Mouse (Mus musculus) midbrain, postnatal 0 days (tissue): Measurements from ENCODE around the gene Ldlrad3. TPM values are rescaled to one million over a fixed set of nuclear protein-coding genes. Genes with fewer than 3 reads are reported as not detected.

Experiments
- ATAC-seq: fragments of 200-750 bp; cut with Nextera tagmentation; 2 replicates; pipeline ENCODE4 v1.8.0; 2017; ENCODE audit warnings: moderate number of reproducible peaks, mild to moderate bottlenecking, moderate TSS enrichment, moderate library complexity; ENCODE audit not compliant: low FRiP score
- DNase-seq: peaks from one replicate; pipeline ENCODE4 v3.0.0-alpha.2; 2015; ENCODE audit warnings: low spot score
- H3K27ac ChIP-seq: fragments of 300-500 bp; sonication (generic); 2 replicates; pipeline ENCODE4 v1.5.1; 2014; ENCODE audit warnings: low read depth, mild to moderate bottlenecking, low read length, mixed read lengths
- H3K27me3 ChIP-seq: fragments of 300-500 bp; sonication (generic); 2 replicates; pipeline ENCODE4 v1.6.1; 2014; ENCODE audit warnings: low read length, control low read depth, mixed read lengths; ENCODE audit not compliant: insufficient read depth
- H3K36me3 ChIP-seq: fragments of 300-500 bp; sonication (generic); 2 replicates; pipeline ENCODE4 v1.6.1; 2014; ENCODE audit warnings: low read length, control low read depth, mixed read lengths; ENCODE audit not compliant: insufficient read depth
- H3K4me1 ChIP-seq: fragments of 300-500 bp; sonication (generic); 2 replicates; pipeline ENCODE4 v1.6.1; 2014; ENCODE audit warnings: mild to moderate bottlenecking, control low read depth, antibody characterized with exemption, low read length, mixed read lengths; ENCODE audit not compliant: insufficient read depth
- H3K4me2 ChIP-seq: fragments of 300-500 bp; sonication (generic); 2 replicates; pipeline ENCODE4 v1.6.1; 2014; ENCODE audit warnings: low read depth, mild to moderate bottlenecking, low read length, mixed read lengths; ENCODE audit not compliant: poor library complexity, severe bottlenecking
- H3K4me3 ChIP-seq: fragments of 300-500 bp; sonication (generic); 2 replicates; pipeline ENCODE4 v1.5.1; 2014; ENCODE audit warnings: low read depth, mild to moderate bottlenecking, low read length, moderate library complexity
- H3K9ac ChIP-seq: fragments of 300-500 bp; sonication (generic); replicated peaks from 2 replicates; pipeline ENCODE4 v1.6.1; 2014; ENCODE audit warnings: mild to moderate bottlenecking, low read length, moderate library complexity, mixed read lengths; ENCODE audit not compliant: poor library complexity, severe bottlenecking
- H3K9me3 ChIP-seq: fragments of 300-500 bp; sonication (generic); 2 replicates; pipeline ENCODE4 v1.6.1; 2016; ENCODE audit warnings: low read length, control low read depth
- CTCF ChIP-seq: IDR thresholded peaks from 2 replicates; pipeline ENCODE4 v1.5.1; 2016; ENCODE audit warnings: antibody characterized with exemption, mild to moderate bottlenecking
- WGBS: fragments of 180-500 bp; shearing (Covaris S2); extraction: QIAGEN DNeasy Blood & Tissue Kit; methylation state at CpG from one replicate; pipeline ENCODE4 v1.1.7; 2014; 5-methylcytosine and 5-hydroxymethylcytosine counted together
- polyA plus RNA-seq: library from polyadenylated mRNA; unstranded; fragments of >200 nt; fragmentation: Nextera tagmentation; extraction: Ambion mirVana; gene quantifications from 2 replicates; pipeline ENCODE4 v1.2.1, GENCODE M21; 2015
- total RNA-seq: library from RNA; depleted of rRNA; stranded (reverse); fragments of >200 nt; gene quantifications from 2 replicates; pipeline ENCODE4 v1.2.3, GENCODE M21; 2014; rRNA removed

Gene Ldlrad3
- total and polyA plus RNA-seq, 2 experiments from 2014 or later, result 18.4 to 25.0 TPM

GRCm38 (mm10) chr2:101906379-101906690, 279.9 kb downstream of the Ldlrad3 start:
- Histone ChIP-seq H3K4me1 (no peaks in the 10 kb centered on the region), H3K27me3 (no peaks in the 10 kb centered on the region), H3K9me3 (no peaks in the 10 kb centered on the region), H3K4me2 (peak overlapping the region; percentile 50), H3K36me3 (0 out of 2 replicates have a peak, but pooled peaks cover 3% of the 10 kb centered on the region), H3K9ac (no peak overlapping the region), H3K4me3 (no peak overlapping the region), H3K27ac (no peak overlapping the region)
- DNase-seq (no peak), ATAC-seq (peak; percentile 35)
- TF ChIP-seq CTCF, result no peak
- WGBS, result 27% methylated on average over 5 of the region's 5 CpGs

- Histone ChIP-seq H3K4me1 (no peaks in the 10 kb centered on the region), H3K9me3 (no peaks in the 10 kb centered on the region), H3K9ac (no peak overlapping the region), H3K36me3 (peaks cover 3% of the 10 kb centered on the region; the same call in 1 of the 2 replicates), H3K4me3 (peak overlapping the region; percentile 18; the same call in 1 of the 2 replicates), H3K27me3 (no peaks in the 10 kb centered on the region), H3K4me2 (peak overlapping the region; percentile 50), H3K27ac (no peak overlapping the region)
- ATAC-seq (peak; percentile 58), DNase-seq (peak; percentile 93)
- TF ChIP-seq CTCF, result peak; percentile 95
- WGBS, result 11% methylated on average over 21 of the region's 21 CpGs
Observed at GRCm38 (mm10) chr2:101905534-101906378, 280.4 kb downstream of the Ldlrad3 start.

GRCm38 (mm10) chr2:101902196-101902595, 284.0 kb downstream of the Ldlrad3 start:
- DNase-seq, result no peak
- Histone ChIP-seq H3K4me3 (no peak overlapping the region), H3K9me3 (no peaks in the 10 kb centered on the region), H3K27me3 (no peaks in the 10 kb centered on the region), H3K27ac (no peak overlapping the region), H3K9ac (no peak overlapping the region), H3K4me1 (no peaks in the 10 kb centered on the region), H3K4me2 (no peak overlapping the region), H3K36me3 (peaks cover 14% of the 10 kb centered on the region)
- 79% methylated on average over 4 of the region's 4 CpGs for WGBS
- no peak for TF ChIP-seq CTCF
- ATAC-seq, result no peak

Other genes with a start within 250 kb of the Ldlrad3 start
- 114 and 132 TPM in 2 replicates for gene Trim44, start 221.4 kb upstream of the Ldlrad3 start, total RNA-seq
- gene Trim44, start 221.4 kb upstream of the Ldlrad3 start, polyA plus RNA-seq, result 42.2 and 50.6 TPM in 2 replicates